Mouse (Mus musculus): ENCODE measurements around the gene Bsn. TPM values are rescaled to one million over a fixed set of nuclear protein-coding genes. Genes with fewer than 3 reads are reported as not detected.
"Not testable (repeated sequence)": the region's sequence is repeated elsewhere in the genome, so short reads cannot be mapped to it uniquely, and the experiment has no call there.

Gene Bsn
- polyA plus RNA-seq, 1 experiment from 2014 or later = 2.5 TPM

GRCm38 (mm10) chr9:108204884-108205570 is 14.8 kb upstream of the Bsn start:
- no peak overlapping the region; the same call in 1 of the 2 replicates for H3K4me2 ChIP-seq (ENCODE audit: low read depth, low read length, severe bottlenecking)
- peak; percentile 40; the same call in 1 of the 2 replicates for ATAC-seq (replicated peaks; ENCODE audit: low FRiP score)
- H3K9me3 ChIP-seq (ENCODE audit: control insufficient read depth, low read length) = no peaks in the 10 kb centered on the region
- H3K4me1 ChIP-seq (replicated peaks; ENCODE audit: control insufficient read depth, insufficient read depth, low read length) = peaks cover 10% of the 10 kb centered on the region
- H3K9ac ChIP-seq (ENCODE audit: low read length) = no peak overlapping the region
- peaks cover 10% of the 10 kb centered on the region for H3K36me3 ChIP-seq (ENCODE audit: control insufficient read depth, insufficient read depth, low read length)
- 53% methylated on average over 8 of the region's 8 CpGs for WGBS
- H3K27ac ChIP-seq (ENCODE audit: low read depth, low read length) = no peak overlapping the region
- no peaks in the 10 kb centered on the region for H3K27me3 ChIP-seq (ENCODE audit: control insufficient read depth, insufficient read depth, low read length)
- H3K4me3 ChIP-seq (ENCODE audit: low read depth, low read length) = no peak overlapping the region
- DNase-seq (ENCODE audit: low spot score) = peak; percentile 66

- ATAC-seq (replicated peaks; ENCODE audit: low FRiP score) (no peak), DNase-seq (ENCODE audit: low spot score) (peak; percentile 75)
- Histone ChIP-seq H3K9me3 (ENCODE audit: control insufficient read depth, low read length) (no peaks in the 10 kb centered on the region), H3K27ac (ENCODE audit: low read depth, low read length) (no peak overlapping the region), H3K4me1 (replicated peaks; ENCODE audit: control insufficient read depth, insufficient read depth, low read length) (peaks cover 10% of the 10 kb centered on the region), H3K4me2 (ENCODE audit: low read depth, low read length, severe bottlenecking) (no peak overlapping the region), H3K27me3 (ENCODE audit: control insufficient read depth, insufficient read depth, low read length) (no peaks in the 10 kb centered on the region), H3K36me3 (ENCODE audit: control insufficient read depth, insufficient read depth, low read length) (peaks cover 3% of the 10 kb centered on the region; the same call in 1 of the 2 replicates), H3K9ac (ENCODE audit: low read length) (no peak overlapping the region), H3K4me3 (ENCODE audit: low read depth, low read length) (no peak overlapping the region)
- WGBS = 46% methylated on average over 13 of the region's 13 CpGs
Observed at GRCm38 (mm10) chr9:108203015-108203414, 12.8 kb upstream of the Bsn start.

GRCm38 (mm10) chr9:108202169-108202568 is 12.0 kb upstream of the Bsn start:
- DNase-seq (ENCODE audit: low spot score) = no peak
- Histone ChIP-seq H3K4me1 (replicated peaks; ENCODE audit: control insufficient read depth, insufficient read depth, low read length) (peaks cover 10% of the 10 kb centered on the region), H3K9ac (ENCODE audit: low read length) (no peak overlapping the region), H3K27ac (ENCODE audit: low read depth, low read length) (no peak overlapping the region), H3K4me2 (ENCODE audit: low read depth, low read length, severe bottlenecking) (no peak overlapping the region), H3K9me3 (ENCODE audit: control insufficient read depth, low read length) (no peaks in the 10 kb centered on the region), H3K27me3 (ENCODE audit: control insufficient read depth, insufficient read depth, low read length) (no peaks in the 10 kb centered on the region), H3K4me3 (ENCODE audit: low read depth, low read length) (no peak overlapping the region), H3K36me3 (ENCODE audit: control insufficient read depth, insufficient read depth, low read length) (peaks cover 3% of the 10 kb centered on the region; the same call in 1 of the 2 replicates)
- 95% methylated on average over 2 of the region's 2 CpGs for WGBS
- ATAC-seq (replicated peaks; ENCODE audit: low FRiP score) = no peak

- Histone ChIP-seq H3K27ac (ENCODE audit: low read depth, low read length) (no peak overlapping the region), H3K4me3 (ENCODE audit: low read depth, low read length) (no peak overlapping the region; the same call in 1 of the 2 replicates)
Observed at GRCm38 (mm10) chr9:108201160-108201559, 11.0 kb upstream of the Bsn start.

GRCm38 (mm10) chr9:108198621-108199020 is 8.4 kb upstream of the Bsn start:
- H3K4me2 ChIP-seq (ENCODE audit: low read depth, low read length, severe bottlenecking) = no peak overlapping the region
- no peaks in the 10 kb centered on the region for H3K27me3 ChIP-seq (ENCODE audit: control insufficient read depth, insufficient read depth, low read length)
- no peaks in the 10 kb centered on the region for H3K36me3 ChIP-seq (ENCODE audit: control insufficient read depth, insufficient read depth, low read length)
- H3K4me3 ChIP-seq (ENCODE audit: low read depth, low read length) = no peak overlapping the region
- no peaks in the 10 kb centered on the region for H3K9me3 ChIP-seq (ENCODE audit: control insufficient read depth, low read length)
- 68% methylated on average over 4 of the region's 4 CpGs for WGBS
- ATAC-seq (replicated peaks; ENCODE audit: low FRiP score) (no peak), DNase-seq (ENCODE audit: low spot score) (no peak)
- peaks cover 7% of the 10 kb centered on the region; the same call in 1 of the 2 replicates for H3K4me1 ChIP-seq (replicated peaks; ENCODE audit: control insufficient read depth, insufficient read depth, low read length)
- no peak overlapping the region for H3K27ac ChIP-seq (ENCODE audit: low read depth, low read length)
- H3K9ac ChIP-seq (ENCODE audit: low read length) = no peak overlapping the region

More at GRCm38 (mm10) chr9:108201160-108201559, 11.0 kb upstream of the Bsn start:
- Histone ChIP-seq H3K9ac (ENCODE audit: low read length) (no peak overlapping the region), H3K36me3 (ENCODE audit: control insufficient read depth, insufficient read depth, low read length) (no peaks in the 10 kb centered on the region), H3K9me3 (ENCODE audit: control insufficient read depth, low read length) (no peaks in the 10 kb centered on the region), H3K4me1 (replicated peaks; ENCODE audit: control insufficient read depth, insufficient read depth, low read length) (peaks cover 10% of the 10 kb centered on the region), H3K27me3 (ENCODE audit: control insufficient read depth, insufficient read depth, low read length) (no peaks in the 10 kb centered on the region), H3K4me2 (ENCODE audit: low read depth, low read length, severe bottlenecking) (peak overlapping the region; percentile 45)
- DNase-seq (ENCODE audit: low spot score) (peak; percentile 94), ATAC-seq (replicated peaks; ENCODE audit: low FRiP score) (peak; percentile 92)
- whole genome bisulfite sequencing = 0% methylated on average over 13 of the region's 13 CpGs

- WGBS = 30% methylated on average over 24 of the region's 24 CpGs
- Histone ChIP-seq H3K4me1 (replicated peaks; ENCODE audit: control insufficient read depth, insufficient read depth, low read length) (peaks cover 7% of the 10 kb centered on the region; the same call in 1 of the 2 replicates), H3K27ac (ENCODE audit: low read depth, low read length) (no peak overlapping the region), H3K36me3 (ENCODE audit: control insufficient read depth, insufficient read depth, low read length) (no peaks in the 10 kb centered on the region), H3K9me3 (ENCODE audit: control insufficient read depth, low read length) (no peaks in the 10 kb centered on the region), H3K4me2 (ENCODE audit: low read depth, low read length, severe bottlenecking) (peak overlapping the region; percentile 16; the same call in 1 of the 2 replicates), H3K9ac (ENCODE audit: low read length) (peak overlapping the region; percentile 17; the same call in 1 of the 2 replicates), H3K4me3 (ENCODE audit: low read depth, low read length) (no peak overlapping the region), H3K27me3 (ENCODE audit: control insufficient read depth, insufficient read depth, low read length) (no peaks in the 10 kb centered on the region)
- DNase-seq (ENCODE audit: low spot score) (peak; percentile 66), ATAC-seq (replicated peaks; ENCODE audit: low FRiP score) (no peak; the same call in 1 of the 2 replicates)
Observed at GRCm38 (mm10) chr9:108196920-108197677, 6.9 kb upstream of the Bsn start.

- not testable (repeated sequence) for DNase-seq (ENCODE audit: low spot score); ATAC-seq (replicated peaks; ENCODE audit: low FRiP score); H3K4me1 ChIP-seq (replicated peaks; ENCODE audit: control insufficient read depth, insufficient read depth, low read length); H3K4me3 ChIP-seq (ENCODE audit: low read depth, low read length); H3K27ac ChIP-seq (ENCODE audit: low read depth, low read length); H3K4me2 ChIP-seq (ENCODE audit: low read depth, low read length, severe bottlenecking); H3K27me3 ChIP-seq (ENCODE audit: control insufficient read depth, insufficient read depth, low read length); H3K9me3 ChIP-seq (ENCODE audit: control insufficient read depth, low read length); H3K9ac ChIP-seq (ENCODE audit: low read length); H3K36me3 ChIP-seq (ENCODE audit: control insufficient read depth, insufficient read depth, low read length)
- WGBS = 70% methylated on average over 6 of the region's 6 CpGs
Observed at GRCm38 (mm10) chr9:108196222-108196621, 6.0 kb upstream of the Bsn start.

- 39% methylated on average over 5 of the region's 5 CpGs for WGBS
Observed at GRCm38 (mm10) chr9:108189488-108189786, 747 bp downstream of the Bsn start.

More at GRCm38 (mm10) chr9:108189488-108189786, 747 bp downstream of the Bsn start:
- no peaks in the 10 kb centered on the region for H3K9me3 ChIP-seq (ENCODE audit: control insufficient read depth, low read length)
- peak overlapping the region; percentile 73 for H3K4me3 ChIP-seq (ENCODE audit: low read depth, low read length)
- peaks cover 4% of the 10 kb centered on the region; the same call in 1 of the 2 replicates for H3K4me1 ChIP-seq (replicated peaks; ENCODE audit: control insufficient read depth, insufficient read depth, low read length)
- peak overlapping the region; percentile 86 for H3K4me2 ChIP-seq (ENCODE audit: low read depth, low read length, severe bottlenecking)
- no peaks in the 10 kb centered on the region for H3K36me3 ChIP-seq (ENCODE audit: control insufficient read depth, insufficient read depth, low read length)
- H3K27me3 ChIP-seq (ENCODE audit: control insufficient read depth, insufficient read depth, low read length) = no peaks in the 10 kb centered on the region
- ATAC-seq (replicated peaks; ENCODE audit: low FRiP score) (no peak), DNase-seq (ENCODE audit: low spot score) (no peak)
- no peak overlapping the region for H3K27ac ChIP-seq (ENCODE audit: low read depth, low read length)
- peak overlapping the region; percentile 76 for H3K9ac ChIP-seq (ENCODE audit: low read length)
